Comparison of ENCODE assay signal across 18 mouse cellular contexts in genomic region chr4:14076344-14076743, GRCm38 (mm10).
A peak's percentile ranks its signal among the peaks of the same experiment; 100 is the strongest.
DNase-seq lines count a peak whose midpoint lies in the region; TF ChIP-seq lines count a peak whose summit lies in the region.
"Had no signal": no experiment of that assay in that cellular context is flagged by ENCODE, and none has a peak within 500 bp of the region (broad histone marks: within the 10 kb centered on the region; RNA-seq: fewer than 3 reads in every experiment).

No protein-coding gene starts in this region.

- no peak for DNase-seq in left cerebral cortex, adult 2 months (ENCODE audit: extremely low spot score in 1 of 2, low spot score in 2 of 2)
- DNase-seq in left cerebral cortex, postnatal 4 days, result no peak
- peak; percentile 59 for DNase-seq in brain, adult 2 months (ENCODE audit: low read depth, low spot score)
- peak; percentile 36 for DNase-seq in telencephalon, adult 2 months (ENCODE audit: low read depth, low spot score)
- DNase-seq in gastrocnemius, adult 18-20 months (ENCODE audit: low spot score), result no peak
- DNase-seq: adrenal gland, adult 2 months; adrenal gland, postnatal 10 days; adrenal gland, postnatal 25 days; cerebellum, adult 11-12 months; cerebellum, adult 2 months; cerebellum, adult 9-10 months; cerebellum, postnatal 10 days; cerebellum, postnatal 25 days; forebrain, postnatal 0 days had no signal

- H3K27ac ChIP-seq in left cerebral cortex, adult 2 months, result peak overlapping the region; percentile 74
- H3K27ac ChIP-seq: embryonic facial prominence, embryonic 10.5 days; embryonic facial prominence, embryonic 12.5 days; forebrain, embryonic 13.5 days; forebrain, embryonic 15.5 days had no signal

- H3K4me3 ChIP-seq in left cerebral cortex, adult 2 months, result no peak overlapping the region
- H3K4me3 ChIP-seq: embryonic facial prominence, embryonic 10.5 days; embryonic facial prominence, embryonic 12.5 days; forebrain, embryonic 13.5 days; forebrain, embryonic 15.5 days had no signal

- intact Hi-C loops in left cerebral cortex, adult 2 months (cut with DNase I), result loop anchor here (5.0 kb wide), 1 partner anchor 184 kb away; no protein-coding TSS in a partner anchor
- intact Hi-C loops in left cerebral cortex, postnatal 4 days (cut with DNase I), result no loop called here

- TF ChIP-seq CTCF in left cerebral cortex, adult 2 months (IDR thresholded peaks at IDR 0.05), result no peak

Comparison
In these comparisons a context has a peak if more than half of its experiments do, and no peak if none do; other contexts are left out.
1. DNase-seq: peak in brain, adult 2 months (single experiment) and telencephalon, adult 2 months (single experiment); none in left cerebral cortex, adult 2 months (0 of 2), left cerebral cortex, postnatal 4 days (single experiment) and gastrocnemius, adult 18-20 months (single experiment).